Mouse (Mus musculus) left cerebral cortex, adult 11 months (tissue): Measurements from ENCODE around the gene Klra17.
"Not testable (repeated sequence)": the region's sequence is repeated elsewhere in the genome, so short reads cannot be mapped to it uniquely, and the experiment has no call there.

Experiments used
- DNase-seq: peaks from one replicate; pipeline ENCODE4 v3.0.0; 2022; ENCODE audit warnings: low spot score

Klra17 gene

DNA sequence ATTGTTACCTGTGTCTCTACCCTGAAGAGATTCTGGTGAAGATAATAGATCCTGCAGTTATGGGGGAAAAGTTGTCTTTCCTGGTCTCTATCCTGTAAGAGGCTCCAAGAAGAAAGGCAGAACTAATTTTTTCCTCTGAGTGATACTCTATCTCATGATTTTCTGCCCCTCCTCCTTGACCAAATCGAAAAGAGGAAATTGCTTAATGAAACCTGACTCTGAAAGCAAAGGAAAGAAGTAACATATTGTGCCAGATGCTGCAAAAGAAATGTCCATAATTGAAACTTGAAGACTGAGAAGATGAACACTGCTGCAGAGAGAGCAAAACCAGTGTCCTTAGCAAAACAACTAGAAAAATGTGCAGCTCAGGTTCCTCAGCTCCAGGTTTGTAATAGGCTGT lies at the start of gene Klra17:
Gene Klra17, minus strand, starts transcription at position 124 of the 400 bp plus-strand sequence.
- DNase-seq = no peak

DNA sequence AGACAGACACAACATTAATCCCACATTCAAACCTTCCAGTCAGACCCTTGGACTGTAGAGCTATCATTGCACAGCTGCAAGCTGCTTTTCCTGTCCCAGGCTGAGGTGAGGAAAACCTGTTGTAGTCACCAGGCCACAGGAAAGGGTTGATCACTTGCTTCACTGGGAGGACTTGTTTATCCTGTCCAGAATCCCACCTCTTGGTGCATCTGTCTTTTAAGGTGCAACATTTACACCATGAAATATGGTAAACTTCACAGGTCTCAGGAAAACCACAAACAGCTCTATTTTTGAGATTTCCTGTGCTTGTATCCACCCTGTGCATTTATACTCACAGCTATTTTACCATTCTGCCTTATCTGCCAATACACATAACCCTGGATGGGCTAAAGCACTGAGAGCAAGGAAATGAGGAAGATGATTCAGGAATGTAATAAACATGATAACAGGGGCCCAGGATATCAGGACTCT lies 41.0 kb upstream of the Klra17 start, which contains the start of gene Klra5:
Gene Klra5, minus strand, starts transcription at position 175 of the 471 bp plus-strand sequence.
- DNase-seq = not testable (repeated sequence)

DNA sequence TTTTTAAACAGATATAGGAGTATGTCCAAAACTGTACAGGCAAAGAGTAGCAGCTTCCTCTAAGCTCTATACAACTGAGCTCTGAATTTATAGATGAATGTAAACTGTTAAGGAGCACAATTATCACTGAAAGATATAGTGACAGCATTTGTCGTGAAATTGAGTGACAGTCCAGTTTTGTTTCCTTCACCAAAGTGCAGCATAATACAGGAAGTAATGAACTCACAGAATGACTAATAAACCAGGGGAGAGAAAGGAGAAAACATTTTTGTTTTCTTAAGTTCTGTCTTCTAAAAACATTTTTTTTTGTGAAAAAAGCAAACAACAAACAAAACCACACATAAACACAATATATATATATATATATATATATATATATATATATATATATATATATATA lies 40.5 kb upstream of the Klra17 start:
- DNase-seq = no peak

DNA sequence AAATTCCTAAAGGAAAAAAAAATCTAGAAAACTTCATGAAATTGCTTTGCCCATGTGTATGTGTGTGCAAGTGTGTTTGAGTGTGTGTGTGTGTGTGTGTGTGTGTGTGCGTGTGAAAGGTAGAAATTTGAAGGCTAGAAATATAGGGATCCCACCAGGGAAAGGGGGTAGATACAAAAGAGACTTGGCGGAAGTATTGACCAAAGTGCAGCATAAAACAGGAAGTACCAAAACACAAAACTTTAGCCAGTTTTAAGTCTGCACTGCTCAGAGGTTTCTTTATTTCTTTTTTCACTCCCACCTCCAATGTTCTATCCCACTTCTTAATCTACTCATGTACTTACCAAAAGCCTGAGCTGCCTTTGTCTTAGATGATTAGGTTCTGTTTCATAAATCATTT lies 6.1 kb upstream of the Klra17 start:
- no peak for DNase-seq

DNA sequence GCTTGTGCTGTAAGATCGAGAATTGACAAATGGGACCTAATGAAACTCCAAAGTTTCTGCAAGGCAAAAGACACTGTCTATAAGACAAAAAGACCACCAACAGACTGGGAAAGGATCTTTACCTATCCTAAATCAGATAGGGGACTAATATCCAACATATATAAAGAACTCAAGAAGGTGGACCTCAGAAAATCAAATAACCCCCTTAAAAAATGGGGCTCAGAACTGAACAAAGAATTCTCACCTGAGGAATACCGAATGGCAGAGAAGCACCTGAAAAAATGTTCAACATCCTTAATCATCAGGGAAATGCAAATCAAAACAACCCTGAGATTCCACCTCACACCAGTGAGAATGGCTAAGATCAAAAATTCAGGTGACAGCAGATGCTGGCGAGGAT lies 14.1 kb downstream of the Klra17 start, which contains the start of gene Gm17631:
Gene Gm17631, plus strand, starts transcription at position 301 of the 400 bp plus-strand sequence.
- DNase-seq = not testable (repeated sequence)

DNA sequence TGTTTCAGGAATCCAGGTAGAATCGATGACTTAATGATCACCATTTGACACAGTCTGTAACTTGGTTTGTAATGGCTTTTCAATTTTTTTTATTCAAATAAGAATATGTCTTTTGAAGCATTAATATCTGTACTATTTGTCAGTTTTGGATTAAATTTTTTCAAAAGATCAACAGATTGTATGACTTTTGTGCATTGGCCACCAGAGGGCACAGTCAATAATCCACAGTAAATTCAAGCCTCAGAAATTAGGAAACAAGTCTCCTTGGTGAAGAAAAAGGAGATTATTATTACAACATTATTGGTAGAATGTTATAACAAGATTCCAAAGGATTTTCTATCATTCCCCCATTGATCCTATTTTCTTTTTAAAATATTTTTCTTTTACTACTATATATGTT lies 50.9 kb downstream of the Klra17 start:
- DNase-seq = no peak

DNA sequence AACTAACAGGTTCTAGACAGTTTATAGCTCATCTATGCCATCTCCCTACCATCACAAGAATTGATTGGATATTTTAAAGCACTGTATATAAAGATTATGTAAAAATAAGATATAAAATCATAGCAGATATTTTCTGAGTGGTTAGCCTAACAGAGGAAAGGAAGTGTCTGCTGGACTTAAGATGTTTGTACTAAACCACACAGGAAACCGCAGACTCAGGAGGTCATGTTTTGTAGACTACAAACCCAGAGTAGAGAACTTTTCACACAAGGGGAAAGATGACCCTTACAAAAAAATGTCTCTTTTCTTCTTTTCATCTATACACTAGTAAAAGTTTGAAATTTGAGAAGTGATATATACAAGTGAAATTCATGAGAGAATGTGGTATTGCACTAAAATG lies 52.5 kb downstream of the Klra17 start:
- DNase-seq = no peak

DNA sequence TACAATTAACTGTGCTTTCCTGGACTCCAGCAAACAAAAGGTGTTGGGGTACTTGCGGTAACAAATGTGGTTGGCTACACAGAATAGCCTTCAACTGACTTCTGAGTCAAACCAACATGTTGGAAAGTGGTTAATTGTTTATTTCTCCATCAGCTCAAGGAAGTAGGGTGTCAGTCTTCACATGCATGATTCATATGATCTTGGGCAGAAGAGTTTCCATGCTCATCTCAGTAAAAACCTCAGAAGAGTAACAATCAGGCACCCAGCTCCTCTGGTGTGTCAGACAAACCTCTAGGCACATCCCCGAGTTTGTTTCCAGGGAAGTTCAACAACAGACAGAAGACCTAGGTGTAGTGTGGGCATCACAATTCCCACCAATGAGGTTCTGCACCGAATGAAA lies 58.7 kb downstream of the Klra17 start:
- DNase-seq = no peak

DNA sequence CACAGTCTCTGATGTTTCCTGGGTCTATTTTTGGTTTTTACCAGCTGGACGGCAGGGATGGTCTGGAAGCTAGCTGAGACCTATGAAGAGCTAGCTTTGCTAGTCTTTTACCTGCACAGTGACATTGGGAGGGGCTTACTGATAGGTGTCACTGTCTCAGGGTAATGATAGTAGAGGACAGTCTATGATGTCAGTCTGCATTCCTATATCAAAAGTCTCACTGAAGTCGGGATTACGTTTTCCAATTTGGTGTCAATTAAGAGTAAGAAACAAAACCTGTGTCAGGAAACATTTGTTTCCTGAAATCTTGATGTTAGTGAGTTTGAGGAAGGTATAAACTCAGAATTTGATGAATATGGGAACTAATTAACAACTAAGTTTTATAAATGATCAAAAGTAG lies 92.3 kb downstream of the Klra17 start, which contains the start of gene Gm156:
Gene Gm156, minus strand, starts transcription at position 101 of the 400 bp plus-strand sequence.
- not testable (repeated sequence) for DNase-seq
